Mouse (Mus musculus) brain, embryonic 14.5 days (tissue): ENCODE measurements around the gene Wdr5b.
"Not testable (repeated sequence)": the region's sequence is repeated elsewhere in the genome, so short reads cannot be mapped to it uniquely, and the experiment has no call there.

Source experiments
- CTCF ChIP-seq: fragments of 200-500 bp; IDR thresholded peaks from 2 replicates; pipeline ENCODE4 v1.5.1; 2012; ENCODE audit warnings: inconsistent platforms, mild to moderate bottlenecking, moderate library complexity, borderline replicate concordance; ENCODE audit not compliant: insufficient read depth, insufficient read length; ENCODE audit errors: extremely low read depth
- POLR2A ChIP-seq: fragments of 200-500 bp; IDR thresholded peaks from 2 replicates; pipeline ENCODE4 v1.6.1; 2012; ENCODE audit warnings: mild to moderate bottlenecking, inconsistent platforms, borderline replicate concordance; ENCODE audit not compliant: poor library complexity, insufficient read depth, insufficient read length, severe bottlenecking; ENCODE audit errors: extremely low read depth

DNA sequence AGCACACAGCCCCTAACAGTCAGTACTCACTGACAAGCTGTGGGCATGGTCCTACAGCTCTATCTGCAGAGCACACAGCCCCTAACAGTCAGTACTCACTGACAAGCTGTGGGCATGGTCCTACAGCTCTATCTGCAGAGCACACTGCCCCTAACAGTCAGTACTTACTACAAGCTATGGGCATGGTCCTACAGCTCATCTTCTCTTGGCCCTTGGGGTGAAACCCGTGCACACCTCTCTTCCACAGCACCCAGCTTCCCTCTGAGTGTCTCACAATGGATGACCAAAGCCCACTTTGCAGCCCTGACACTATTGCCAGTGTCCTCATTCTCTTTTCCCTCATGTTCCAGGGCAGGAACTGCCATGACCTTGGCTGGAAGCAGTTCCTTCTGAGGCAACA lies 21.5 kb downstream of the Wdr5b start:
- not testable (repeated sequence) for TF ChIP-seq CTCF, POLR2A
